ENCODE assay signal across 19 mouse cellular contexts in the genomic region with DNA sequence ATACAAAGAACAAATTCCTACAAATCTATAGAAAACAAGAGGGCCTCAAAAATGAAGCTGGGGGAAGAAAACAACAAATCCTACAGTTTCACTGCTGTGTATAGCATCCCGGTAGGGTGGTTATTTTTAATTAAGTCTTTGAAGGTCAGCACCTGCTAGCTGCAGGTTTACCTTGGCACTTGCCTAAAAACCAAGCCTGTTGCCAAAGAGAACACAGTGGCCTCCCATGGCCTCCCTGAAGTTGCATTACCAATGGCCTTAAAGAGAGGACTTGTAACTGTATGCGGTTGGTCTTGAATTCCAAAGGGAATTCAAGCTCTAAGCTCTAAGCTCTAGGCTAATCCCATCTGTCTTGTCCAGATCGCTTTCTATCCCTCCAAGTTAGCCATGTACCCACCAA.
DNase-seq lines count a peak whose midpoint lies in the region; ATAC-seq and TF ChIP-seq lines count a peak whose summit lies in the region.
"Had no signal": no experiment of that assay in that cellular context is flagged by ENCODE, and none has a peak within 500 bp of the region (broad histone marks: within the 10 kb centered on the region; RNA-seq: fewer than 3 reads in every experiment).

No protein-coding gene starts in this region.

- H3K4me1 ChIP-seq in heart, embryonic 11.5 days (ENCODE audit: control insufficient read depth, insufficient read depth, low read length): peaks cover 13% of the 10 kb centered on the region
- H3K4me1 ChIP-seq in liver, adult 2 months (ENCODE audit: control insufficient read depth, insufficient read depth, low read length): no peaks in the 10 kb centered on the region; the same call in 1 of the 2 replicates

- TF ChIP-seq POLR2A in liver, adult 2 months (IDR thresholded peaks at IDR 0.05; ENCODE audit: extremely low read depth, insufficient read depth, low read length): no peak

- H3K27me3 ChIP-seq in heart, embryonic 11.5 days (ENCODE audit: control insufficient read depth, insufficient read depth, low read length): no peaks in the 10 kb centered on the region
- no peaks in the 10 kb centered on the region for H3K27me3 ChIP-seq in liver, adult 2 months (ENCODE audit: control insufficient read depth, insufficient read depth, low read length)
- H3K27me3 ChIP-seq: embryonic facial prominence, embryonic 12.5 days had no signal

- H3K79me2 ChIP-seq in liver, adult 2 months (ENCODE audit: control insufficient read depth, insufficient read depth, low read length): no peaks in the 10 kb centered on the region

- H3K36me3 ChIP-seq in heart, embryonic 11.5 days (ENCODE audit: control insufficient read depth, insufficient read depth, low read length): no peaks in the 10 kb centered on the region
- H3K36me3 ChIP-seq in liver, adult 2 months (ENCODE audit: control insufficient read depth, insufficient read depth, low read length): no peaks in the 10 kb centered on the region
- H3K36me3 ChIP-seq: embryonic facial prominence, embryonic 12.5 days; forebrain, embryonic 10.5 days; forebrain, embryonic 15.5 days had no signal

- no peak overlapping the region for H3K4me2 ChIP-seq in heart, embryonic 11.5 days
- H3K4me2 ChIP-seq: embryonic facial prominence, embryonic 12.5 days; forebrain, embryonic 15.5 days; liver, embryonic 11.5 days had no signal

- no peaks in the 10 kb centered on the region for H3K9me3 ChIP-seq in heart, embryonic 11.5 days (replicated peaks; ENCODE audit: control insufficient read depth, low read length)
- H3K9me3 ChIP-seq: embryonic facial prominence, embryonic 12.5 days; forebrain, embryonic 10.5 days; forebrain, embryonic 15.5 days had no signal

- 91% methylated on average over 3 of the region's 3 CpGs for WGBS in heart, embryonic 11.5 days (ENCODE audit: insufficient replicate concordance)
- WGBS in liver, adult 2 months: 65% methylated on average over 3 of the region's 3 CpGs

- ATAC-seq in heart, embryonic 11.5 days (replicated peaks; ENCODE audit: insufficient number of reproducible peaks, low FRiP score, low TSS enrichment): no peak
- ATAC-seq: forebrain, embryonic 15.5 days; hindbrain, embryonic 16.5 days had no signal

- no peak for DNase-seq in heart, postnatal 4 days
- peak; percentile 36 for DNase-seq in kidney, adult 11 months
- no peak for DNase-seq in kidney, postnatal 25 days
- DNase-seq in liver, adult 2 months (ENCODE audit: extremely low read depth, low read depth, low spot score): peak; percentile 69
- no peak for DNase-seq in liver
- no peak for DNase-seq in frontal cortex, adult 2 months (ENCODE audit: extremely low spot score in 1 of 2, low spot score in 1 of 2)
- DNase-seq: adrenal gland, postnatal 25 days; B cell, adult 2 months; embryo, embryonic 11 days; heart, postnatal 10 days; layer of hippocampus, adult 9-11 months; midbrain, embryonic 14.5 days; thymus, postnatal 4 days had no signal

- no peak for TF ChIP-seq CTCF in liver, adult 2 months (IDR thresholded peaks at IDR 0.05; ENCODE audit: low read depth, low read length)

- no peak overlapping the region for H3K9ac ChIP-seq in heart, embryonic 11.5 days (ENCODE audit: low read depth, low read length)
- no peak overlapping the region for H3K9ac ChIP-seq in liver, adult 2 months (ENCODE audit: low read depth, low read length)
- H3K9ac ChIP-seq: embryonic facial prominence, embryonic 12.5 days; forebrain, embryonic 15.5 days had no signal

- no peak overlapping the region for H3K4me3 ChIP-seq in heart, embryonic 11.5 days (ENCODE audit: low read depth, low read length)
- H3K4me3 ChIP-seq in liver, adult 2 months (ENCODE audit: insufficient read depth, low read depth, low read length): no peak overlapping the region
- H3K4me3 ChIP-seq: embryonic facial prominence, embryonic 12.5 days; forebrain, embryonic 10.5 days; forebrain, embryonic 15.5 days had no signal

- H3K27ac ChIP-seq in heart, embryonic 11.5 days (ENCODE audit: low read depth, low read length): 0 out of 2 replicates have a peak overlapping the region, but pooled peaks have one; percentile 36
- H3K27ac ChIP-seq in liver, adult 2 months (replicated peaks; ENCODE audit: insufficient read depth, low read depth, low read length): no peak overlapping the region
- H3K27ac ChIP-seq: embryonic facial prominence, embryonic 12.5 days; forebrain, embryonic 10.5 days; forebrain, embryonic 15.5 days had no signal

Comparison
In these comparisons a context has a peak if more than half of its experiments do, and no peak if none do; other contexts are left out.
1. DNase-seq: peak in kidney, adult 11 months (single experiment) and liver, adult 2 months (single experiment); none in heart, postnatal 4 days (single experiment), kidney, postnatal 25 days (0 of 2), liver (single experiment) and frontal cortex, adult 2 months (0 of 2).